Mouse (Mus musculus) 3T3-L1 (cell line): Measurements from ENCODE around the gene Slc38a7.

Experiments
- DNase-seq: peaks from one replicate; pipeline ENCODE4 v3.0.0-alpha.2; 2015; ENCODE audit warnings: low read depth, low spot score

Slc38a7 gene

DNA sequence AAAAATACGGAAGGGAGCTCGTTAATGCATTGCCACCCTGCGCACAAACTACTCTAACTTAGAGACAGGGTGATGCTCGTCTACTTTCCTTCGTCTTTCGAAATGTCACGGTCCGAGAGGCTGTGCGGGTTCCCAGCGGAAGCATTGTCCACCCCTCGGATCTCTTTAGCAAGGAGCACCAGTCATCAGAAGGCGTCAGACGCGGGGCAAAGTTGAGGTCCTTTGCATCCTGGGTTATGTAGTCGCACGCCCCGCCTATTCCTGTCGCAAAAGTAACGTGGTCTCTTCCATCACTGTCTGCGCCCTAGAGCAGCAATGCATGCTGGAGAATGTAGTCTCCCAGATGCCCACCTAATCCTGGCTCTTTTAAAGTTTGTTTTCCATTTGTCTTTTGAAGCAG lies 45.5 kb downstream of the Slc38a7 start:
- peak; percentile 99 for DNase-seq

GRCm38 (mm10) chr8:95807331-95807843 lies 46.0 kb downstream of the Slc38a7 start, which contains the start of gene Cnot1:
TSS of gene Cnot1 (minus strand) at chr8:95807464.
- DNase-seq, result peak; percentile 99

DNA sequence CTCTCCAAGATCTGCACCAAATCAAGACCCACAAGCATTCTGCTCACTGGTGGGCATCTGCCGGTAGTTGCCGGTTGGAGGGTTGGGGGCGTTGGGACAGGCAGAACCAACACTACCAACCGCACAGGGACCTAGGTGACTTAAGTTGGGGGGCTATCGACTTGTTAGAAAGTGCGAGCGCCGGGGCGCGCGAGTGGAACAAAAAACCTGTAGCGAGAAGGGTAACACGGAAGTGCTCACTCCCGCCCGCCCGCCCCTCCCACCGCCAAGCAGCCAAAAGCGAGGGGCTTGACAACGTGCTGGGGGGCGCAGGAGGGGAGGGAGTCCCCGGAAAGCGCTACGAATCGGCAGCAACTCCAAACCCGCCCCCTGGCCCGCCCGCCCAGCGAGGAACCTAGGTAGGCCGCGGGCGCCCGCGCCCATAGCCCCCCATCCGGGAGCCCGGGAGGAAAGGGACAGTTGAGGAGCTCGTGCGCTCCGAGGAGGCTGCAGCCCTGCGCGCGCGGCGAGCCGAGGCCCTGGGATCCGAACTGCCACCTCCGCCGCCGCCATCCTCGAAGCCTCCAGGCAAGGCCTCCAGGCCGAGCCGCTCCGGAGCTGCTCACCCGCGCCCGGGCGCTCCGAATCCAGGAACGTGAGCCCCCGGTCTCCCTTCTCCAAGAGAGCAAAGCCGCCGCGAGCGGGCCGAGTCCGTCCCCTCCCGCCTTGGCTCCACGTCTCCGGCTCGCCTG lies 46.7 kb downstream of the Slc38a7 start:
- DNase-seq, result peak; percentile 34

- no peak for DNase-seq
Observed at GRCm38 (mm10) chr8:95805482-95805881, 47.9 kb downstream of the Slc38a7 start.

DNA sequence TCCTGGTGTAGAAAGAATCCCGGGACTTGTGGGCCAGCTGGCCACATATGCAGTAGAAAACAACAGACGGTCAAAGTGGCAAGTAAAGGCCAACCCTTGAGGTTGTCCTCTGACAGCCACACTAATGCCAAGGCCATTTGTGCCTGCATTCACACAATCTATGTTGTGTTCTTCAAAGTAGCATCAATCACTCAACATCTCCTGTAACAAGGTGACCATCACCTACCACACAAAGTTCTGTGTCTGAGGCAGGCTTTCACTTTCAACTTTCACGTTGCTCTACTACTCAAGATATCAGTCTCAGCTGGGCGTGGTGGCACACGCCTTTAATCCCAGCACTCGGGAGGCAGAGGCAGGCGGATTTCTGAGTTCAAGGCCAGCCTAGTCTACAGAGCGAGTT lies 51.1 kb downstream of the Slc38a7 start:
- no peak for DNase-seq

DNA sequence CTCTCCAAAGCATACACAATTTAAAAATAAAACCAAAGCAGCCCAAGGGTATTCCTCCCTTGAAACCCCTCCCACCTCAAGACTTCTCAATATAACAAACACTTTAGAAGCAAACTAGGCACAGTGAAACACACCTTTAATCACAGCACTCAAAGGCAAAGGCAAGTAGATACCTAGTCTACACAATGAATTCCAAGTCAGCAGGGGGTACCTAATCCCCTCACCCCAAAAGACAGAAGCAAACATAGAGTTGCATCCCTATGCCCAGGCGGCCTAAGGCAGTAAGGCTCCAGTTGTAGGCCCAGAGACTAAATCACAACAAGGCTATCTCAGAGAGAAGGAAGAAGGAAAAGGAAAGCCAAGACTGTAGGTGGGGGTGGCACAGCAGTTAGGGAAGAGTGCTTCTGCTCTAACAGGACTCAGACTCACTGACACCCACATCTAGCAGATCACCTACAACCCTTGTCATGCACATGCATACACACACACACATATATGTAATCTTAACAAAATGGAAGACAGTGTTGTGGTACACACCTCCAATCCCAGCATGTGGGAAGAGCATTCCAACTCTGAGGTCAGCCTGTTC lies 51.8 kb downstream of the Slc38a7 start:
- no peak for DNase-seq

- no peak for DNase-seq
Observed at GRCm38 (mm10) chr8:95800353-95800752, 53.0 kb downstream of the Slc38a7 start.

DNA sequence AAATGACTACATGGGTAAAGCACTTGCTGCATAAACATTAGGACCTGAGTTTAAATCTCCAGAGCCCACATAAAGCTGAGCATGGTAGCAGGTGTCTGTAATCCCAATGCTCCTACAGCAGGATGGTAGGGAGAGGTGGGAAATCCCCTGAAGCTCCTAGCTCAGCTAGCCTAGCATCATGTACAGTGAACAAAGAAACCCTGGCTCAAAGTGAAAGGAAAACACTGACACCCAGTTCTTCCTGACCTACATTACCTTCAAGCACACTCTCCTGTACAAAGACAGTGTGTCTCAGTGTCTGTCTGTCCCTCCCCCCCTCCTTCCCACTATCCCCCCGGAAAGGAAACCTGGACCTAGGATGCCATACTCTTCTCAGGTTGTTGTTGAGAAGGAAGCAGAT lies 53.4 kb downstream of the Slc38a7 start:
- DNase-seq, result no peak

DNA sequence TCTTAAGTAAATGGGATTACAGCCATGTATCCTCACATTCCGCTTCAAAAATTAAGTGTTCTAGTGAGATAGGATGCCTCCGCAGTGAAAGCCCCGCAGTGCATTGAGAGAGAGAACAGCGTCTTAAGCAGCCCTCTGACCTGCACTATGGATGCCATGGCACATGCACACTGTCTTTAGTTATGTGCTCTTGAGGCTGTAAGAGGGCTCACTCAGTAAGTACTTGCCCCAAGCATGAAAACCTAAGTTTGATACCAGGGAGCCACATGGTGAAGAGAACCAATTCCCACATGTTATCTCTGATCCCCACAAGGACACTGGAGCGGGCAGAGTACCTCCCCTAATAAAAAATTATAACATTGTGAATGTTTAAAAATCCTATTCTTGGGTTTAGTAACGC lies 54.2 kb downstream of the Slc38a7 start:
- no peak for DNase-seq

DNA sequence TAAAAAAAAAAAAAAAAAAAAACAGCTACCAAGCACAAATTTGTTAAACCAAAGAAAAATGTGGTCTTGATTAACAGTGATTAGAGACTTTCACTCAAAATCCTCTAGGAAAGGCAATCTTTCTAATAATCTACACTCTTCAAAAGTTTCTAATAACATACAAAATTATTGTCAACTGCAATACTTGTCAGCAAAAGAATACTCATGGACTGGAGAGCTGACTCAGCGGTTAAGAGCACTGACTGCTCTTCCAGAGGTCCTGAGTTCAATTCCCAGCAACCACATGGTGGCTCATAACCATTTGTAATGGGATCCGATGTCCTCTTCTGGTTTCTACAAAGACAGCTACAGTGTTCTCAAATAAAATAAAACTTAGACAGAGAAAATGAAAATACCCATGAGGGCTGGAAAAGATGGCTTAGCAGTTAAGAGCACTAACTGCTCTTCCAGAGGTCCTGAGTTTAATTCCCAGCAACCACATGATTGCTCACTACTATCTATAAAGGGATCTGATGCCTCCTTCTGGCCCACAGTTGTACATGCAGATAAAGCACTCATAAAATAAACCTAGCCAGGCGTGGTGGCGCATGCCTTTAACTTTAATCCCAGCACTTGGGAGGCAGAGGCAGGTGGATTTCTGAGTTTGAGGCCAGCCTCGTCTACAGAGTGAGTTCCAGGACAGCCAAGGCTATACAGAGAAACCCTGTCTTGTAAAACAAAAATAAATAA lies 57.8 kb downstream of the Slc38a7 start:
- DNase-seq, result peak; percentile 42
